Mouse (Mus musculus): Measurements from ENCODE around the gene Pheta1.

DNA sequence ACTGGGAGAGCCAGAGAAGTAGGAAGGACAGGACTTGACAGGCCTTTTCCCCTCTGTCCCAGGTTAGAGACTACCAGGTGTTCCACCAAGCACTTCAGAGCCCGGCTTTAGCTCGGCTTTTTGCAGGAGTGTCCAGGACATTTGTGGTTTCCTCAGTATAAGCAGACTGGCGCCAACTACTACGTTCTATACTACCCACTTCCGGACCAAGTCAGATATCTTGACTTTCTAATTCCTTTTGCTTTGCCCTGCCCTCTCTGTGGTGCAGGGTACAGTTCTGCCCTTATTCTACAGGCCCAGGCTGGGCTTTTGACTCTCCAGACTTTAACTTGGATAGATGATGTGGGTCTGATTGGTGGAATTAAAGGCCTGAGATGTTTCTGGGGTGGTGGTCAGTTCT is 29.2 kb upstream of the Pheta1 start:
- TF ChIP-seq EP300 (IDR thresholded peaks at IDR 0.05) (no peak), CTCF (IDR thresholded peaks at IDR 0.05) (no peak)

Data from lung, postnatal 0 days (tissue).